Mouse (Mus musculus) lung, embryonic 16.5 days (tissue): ENCODE data around the gene Plcb2. TPM values are rescaled to one million over a fixed set of nuclear protein-coding genes. Genes with fewer than 3 reads are reported as not detected.

Experiments used
- ATAC-seq: fragments of 200-750 bp; cut with Nextera tagmentation; 2 replicates; pipeline ENCODE4 v1.8.0; 2017; ENCODE audit warnings: low read depth, mild to moderate bottlenecking, moderate library complexity
- H3K27ac ChIP-seq: fragments of 300-500 bp; sonication (generic); 2 replicates; pipeline ENCODE4 v1.5.1; 2014; ENCODE audit warnings: mild to moderate bottlenecking, control low read depth, low read length
- H3K27me3 ChIP-seq: fragments of 300-500 bp; sonication (generic); 2 replicates; pipeline ENCODE4 v1.6.1; 2014; ENCODE audit warnings: low read depth, low read length, mixed read lengths; ENCODE audit not compliant: control insufficient read depth, insufficient read depth
- H3K36me3 ChIP-seq: fragments of 300-500 bp; sonication (generic); 2 replicates; pipeline ENCODE4 v1.6.1; 2014; ENCODE audit warnings: low read length; ENCODE audit not compliant: control insufficient read depth, insufficient read depth
- H3K4me1 ChIP-seq: fragments of 300-500 bp; sonication (generic); replicated peaks from 2 replicates; pipeline ENCODE4 v1.6.1; 2014; ENCODE audit warnings: low read length, mixed read lengths; ENCODE audit not compliant: control insufficient read depth, insufficient read depth
- H3K4me2 ChIP-seq: fragments of 300-500 bp; sonication (generic); 2 replicates; pipeline ENCODE4 v1.6.1; 2014; ENCODE audit warnings: low read depth, low read length, control low read depth
- H3K4me3 ChIP-seq: fragments of 300-500 bp; sonication (generic); 2 replicates; pipeline ENCODE4 v1.5.1; 2014; ENCODE audit warnings: mild to moderate bottlenecking, low read length, control low read depth
- H3K9ac ChIP-seq: fragments of 300-500 bp; sonication (generic); 2 replicates; pipeline ENCODE4 v1.6.1; 2014; ENCODE audit warnings: low read length, control low read depth
- H3K9me3 ChIP-seq: fragments of 300-500 bp; sonication (generic); 2 replicates; pipeline ENCODE4 v1.6.1; 2016; ENCODE audit warnings: low read length; ENCODE audit not compliant: control insufficient read depth
- WGBS: fragments of 180-500 bp; shearing (Covaris S2); extraction: QIAGEN DNeasy Blood & Tissue Kit; methylation state at CpG from one replicate; pipeline ENCODE4 v1.1.7; 2014; 5-methylcytosine and 5-hydroxymethylcytosine counted together
- polyA plus RNA-seq: library from polyadenylated mRNA; unstranded; fragments of >200 nt; fragmentation: Nextera tagmentation; extraction: Ambion mirVana; gene quantifications from 2 replicates; pipeline ENCODE4 v1.2.1, GENCODE M21; 2015

Gene Plcb2
- polyA plus RNA-seq, 1 experiment from 2014 or later: 1.6 TPM

DNA sequence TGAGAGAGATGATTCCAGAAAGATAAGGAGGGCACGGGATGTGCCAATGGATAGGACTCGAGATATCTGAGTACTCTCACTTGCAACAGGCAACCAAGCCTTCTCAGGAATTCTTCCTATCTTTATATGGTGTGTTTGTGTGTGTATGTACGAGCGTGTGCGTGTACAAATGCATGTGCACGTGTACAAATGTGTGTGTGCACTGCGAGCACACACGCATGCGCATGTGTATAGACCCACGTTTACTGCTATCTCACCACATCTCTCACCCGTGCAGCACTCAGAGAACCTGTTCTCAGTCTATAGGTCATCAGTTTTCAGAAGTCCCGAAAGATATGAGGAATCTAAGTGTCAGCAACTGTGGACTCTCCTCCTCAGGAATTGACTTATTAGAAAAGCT lies 68.7 kb downstream of the Plcb2 start:
- Histone ChIP-seq H3K4me3 (peak overlapping the region; percentile 56), H3K4me2 (peak overlapping the region; percentile 63), H3K27me3 (peaks cover 5% of the 10 kb centered on the region), H3K9ac (peak overlapping the region; percentile 64; the same call in 1 of the 2 replicates), H3K9me3 (no peaks in the 10 kb centered on the region), H3K27ac (no peak overlapping the region), H3K4me1 (peaks cover 34% of the 10 kb centered on the region), H3K36me3 (no peaks in the 10 kb centered on the region)
- WGBS: 69% methylated on average over 12 of the region's 12 CpGs
- no peak for ATAC-seq

DNA sequence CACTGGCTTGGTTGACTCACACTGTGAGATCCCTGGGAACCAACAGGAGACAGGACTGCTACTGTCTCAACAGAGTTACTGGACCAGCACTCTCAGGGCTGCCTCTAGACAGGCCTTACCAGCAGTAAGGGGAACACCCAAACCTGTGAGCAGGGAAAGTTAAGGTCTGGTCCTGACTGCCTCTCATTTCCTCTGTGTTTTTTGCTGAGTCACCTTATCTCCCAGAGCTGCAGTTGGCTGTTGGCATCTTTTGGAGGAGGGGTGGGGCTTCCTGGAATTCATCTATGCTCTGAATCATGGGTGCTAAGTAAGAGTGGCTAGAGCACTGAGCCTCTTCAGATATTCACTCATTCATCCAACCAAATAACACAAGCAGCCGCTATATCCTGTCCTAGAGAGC lies 69.2 kb downstream of the Plcb2 start:
- ATAC-seq: peak; percentile 30
- no peak overlapping the region for H3K4me2 ChIP-seq
- peaks cover 34% of the 10 kb centered on the region for H3K4me1 ChIP-seq
- no peak overlapping the region for H3K9ac ChIP-seq
- H3K27ac ChIP-seq: peak overlapping the region; percentile 59
- H3K36me3 ChIP-seq: no peaks in the 10 kb centered on the region
- H3K4me3 ChIP-seq: no peak overlapping the region
- WGBS: 34% methylated on average over 1 of the region's 1 CpGs
- peaks cover 5% of the 10 kb centered on the region for H3K27me3 ChIP-seq
- no peaks in the 10 kb centered on the region for H3K9me3 ChIP-seq

DNA sequence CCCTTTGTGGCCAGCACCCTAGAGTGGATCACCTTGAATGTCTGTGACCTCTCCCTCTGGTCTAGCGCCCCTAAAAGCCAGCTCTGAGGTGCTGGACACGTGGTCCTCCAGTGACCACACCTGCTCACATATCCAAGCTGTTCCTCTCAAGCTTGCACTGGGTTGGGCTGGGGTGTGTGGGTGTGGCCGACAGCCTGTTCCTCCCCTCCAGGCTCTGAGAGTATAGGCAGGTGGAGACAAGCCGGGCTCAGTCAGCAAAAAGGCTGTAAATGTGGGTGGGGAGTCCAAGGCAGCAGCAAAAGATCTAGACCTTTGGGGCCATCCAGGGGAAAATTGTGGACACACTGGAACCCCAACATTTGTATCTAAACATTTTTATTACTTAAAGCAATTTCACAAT lies 69.8 kb downstream of the Plcb2 start:
- 25% methylated on average over 4 of the region's 4 CpGs for WGBS
- Histone ChIP-seq H3K27ac (no peak overlapping the region), H3K27me3 (peaks cover 5% of the 10 kb centered on the region; the same call in 1 of the 2 replicates), H3K9ac (no peak overlapping the region), H3K9me3 (no peaks in the 10 kb centered on the region), H3K4me1 (peaks cover 30% of the 10 kb centered on the region), H3K4me3 (no peak overlapping the region), H3K4me2 (no peak overlapping the region), H3K36me3 (no peaks in the 10 kb centered on the region)
- peak; percentile 58 for ATAC-seq

Other genes starting within 250 kb of the Plcb2 start
- gene Srp14, start 248.7 kb downstream of the Plcb2 start, polyA plus RNA-seq: 250 and 281 TPM in 2 replicates
- gene Bmf, start 178.8 kb downstream of the Plcb2 start, polyA plus RNA-seq: 4.7 and 6.7 TPM in 2 replicates
- gene Bub1b, start 130.2 kb downstream of the Plcb2 start, polyA plus RNA-seq: 105 and 106 TPM in 2 replicates
- gene Pak6, start 65.1 kb downstream of the Plcb2 start, polyA plus RNA-seq: 2.2 and 3.9 TPM in 2 replicates
- 0.06 and 0.11 TPM in 2 replicates for gene Ankrd63, start 24.5 kb downstream of the Plcb2 start, polyA plus RNA-seq
- gene Inafm2, start 17.3 kb upstream of the Plcb2 start, polyA plus RNA-seq: 18.7 and 20.5 TPM in 2 replicates
- gene Ccdc9b, start 34.2 kb upstream of the Plcb2 start, polyA plus RNA-seq: 1.3 and 1.4 TPM in 2 replicates
- gene Phgr1, start 44.3 kb upstream of the Plcb2 start, polyA plus RNA-seq: 0.31 and 0.58 TPM in 2 replicates
- gene Disp2, start 51.3 kb upstream of the Plcb2 start, polyA plus RNA-seq: 0.65 and 1.0 TPM in 2 replicates
- gene Knstrn, start 85.6 kb upstream of the Plcb2 start, polyA plus RNA-seq: 126 and 137 TPM in 2 replicates
- gene Ivd, start 133.5 kb upstream of the Plcb2 start, polyA plus RNA-seq: 77.9 and 94.5 TPM in 2 replicates
- 2.8 and 3.3 TPM in 2 replicates for gene Bahd1, start 171.9 kb upstream of the Plcb2 start, polyA plus RNA-seq
- 28.6 and 29.4 TPM in 2 replicates for gene Chst14, start 198.1 kb upstream of the Plcb2 start, polyA plus RNA-seq